Mouse (Mus musculus) neutrophil, adult 65 days (primary cell): ENCODE results near the gene Igfbp7. TPM values are rescaled to one million over a fixed set of nuclear protein-coding genes. Genes with fewer than 3 reads are reported as not detected.

Experiments used
- total RNA-seq: library from RNA; stranded (reverse); gene quantifications from 2 replicates; pipeline ENCODE4 v1.2.4, GENCODE M21; 2023

Gene Igfbp7
- total RNA-seq, result 0.36 and 0.73 TPM in 2 replicates

GRCm38 (mm10) chr5:77407341-77408298 is at the start of gene Igfbp7:
Gene Igfbp7 (minus strand): TSS chr5:77408041.

GRCm38 (mm10) chr5:77309924-77310772 is 97.7 kb downstream of the Igfbp7 start, which contains the start of the genes Noa1 and Polr2b:
Gene Noa1 (minus strand): TSS chr5:77310084.
Gene Polr2b (plus strand): TSS chr5:77310147.

Other genes starting within 250 kb of the Igfbp7 start
- gene Spink2, start 196.6 kb downstream of the Igfbp7 start, total RNA-seq, result 2.8 and 3.8 TPM in 2 replicates
- gene Rest, start 142.6 kb downstream of the Igfbp7 start, total RNA-seq, result 26.8 and 34.0 TPM in 2 replicates
- 7.3 and 10.9 TPM in 2 replicates for gene Noa1, start 98.0 kb downstream of the Igfbp7 start, total RNA-seq
- 23.0 and 25.0 TPM in 2 replicates for gene Polr2b, start 97.9 kb downstream of the Igfbp7 start, total RNA-seq